Mouse (Mus musculus): ENCODE measurements around the gene St3gal4. TPM values are rescaled to one million over a fixed set of nuclear protein-coding genes. Genes with fewer than 3 reads are reported as not detected.
"Not testable (repeated sequence)": the region's sequence is repeated elsewhere in the genome, so short reads cannot be mapped to it uniquely, and the experiment has no call there.

Gene St3gal4
- polyA plus RNA-seq, 1 experiment = 11.6 TPM

- H3K27me3 ChIP-seq (ENCODE audit: control insufficient read depth, insufficient read depth, low read length) = no peaks in the 10 kb centered on the region
- TF ChIP-seq CTCF (IDR thresholded peaks at IDR 0.05; ENCODE audit: extremely low read depth, insufficient read depth, insufficient read length, insufficient replicate concordance) = no peak
- no peak for TF ChIP-seq POLR2A (IDR thresholded peaks at IDR 0.05; ENCODE audit: low read depth, low read length)
- H3K36me3 ChIP-seq (ENCODE audit: control insufficient read depth, insufficient read depth, low read length) = peaks cover 3% of the 10 kb centered on the region; the same call in 1 of the 2 replicates
- H3K4me1 ChIP-seq (ENCODE audit: control insufficient read depth, insufficient read depth, insufficient read length) = no peaks in the 10 kb centered on the region; the same call in 1 of the 2 replicates
- H3K27ac ChIP-seq (ENCODE audit: insufficient read depth, low read length) = no peak overlapping the region
- H3K4me3 ChIP-seq (ENCODE audit: extremely low read depth, insufficient read depth, insufficient read length) = no peak overlapping the region
- DNase-seq (ENCODE audit: low read depth in 1 of 2, low spot score in 2 of 2) = no peak
- 96% methylated on average over 2 of the region's 2 CpGs for WGBS
Measured at GRCm38 (mm10) chr9:35160662-35161061, 41.6 kb upstream of the St3gal4 start.

- peaks cover 3% of the 10 kb centered on the region; the same call in 1 of the 2 replicates for H3K36me3 ChIP-seq (ENCODE audit: control insufficient read depth, insufficient read depth, low read length)
- no peaks in the 10 kb centered on the region for H3K4me1 ChIP-seq (ENCODE audit: control insufficient read depth, insufficient read depth, insufficient read length)
- H3K27me3 ChIP-seq (ENCODE audit: control insufficient read depth, insufficient read depth, low read length) = no peaks in the 10 kb centered on the region
- no peak overlapping the region for H3K4me3 ChIP-seq (ENCODE audit: extremely low read depth, insufficient read depth, insufficient read length)
- 97% methylated on average over 3 of the region's 3 CpGs for WGBS
- H3K27ac ChIP-seq (ENCODE audit: insufficient read depth, low read length) = no peak overlapping the region
- TF ChIP-seq POLR2A (IDR thresholded peaks at IDR 0.05; ENCODE audit: low read depth, low read length) (no peak), CTCF (IDR thresholded peaks at IDR 0.05; ENCODE audit: extremely low read depth, insufficient read depth, insufficient read length, insufficient replicate concordance) (no peak)
- DNase-seq (ENCODE audit: low read depth in 1 of 2, low spot score in 2 of 2) = no peak
Measured at GRCm38 (mm10) chr9:35158477-35158876, 39.4 kb upstream of the St3gal4 start.

- Histone ChIP-seq H3K4me1 (ENCODE audit: control insufficient read depth, insufficient read depth, insufficient read length) (no peaks in the 10 kb centered on the region), H3K4me3 (ENCODE audit: extremely low read depth, insufficient read depth, insufficient read length) (no peak overlapping the region), H3K36me3 (ENCODE audit: control insufficient read depth, insufficient read depth, low read length) (no peaks in the 10 kb centered on the region), H3K27me3 (ENCODE audit: control insufficient read depth, insufficient read depth, low read length) (no peaks in the 10 kb centered on the region), H3K27ac (ENCODE audit: insufficient read depth, low read length) (no peak overlapping the region)
- no peak for DNase-seq (ENCODE audit: low read depth in 1 of 2, low spot score in 2 of 2)
- WGBS = 86% methylated on average over 4 of the region's 4 CpGs
- TF ChIP-seq POLR2A (IDR thresholded peaks at IDR 0.05; ENCODE audit: low read depth, low read length) (no peak), CTCF (IDR thresholded peaks at IDR 0.05; ENCODE audit: extremely low read depth, insufficient read depth, insufficient read length, insufficient replicate concordance) (no peak)
Measured at GRCm38 (mm10) chr9:35156862-35157261, 37.8 kb upstream of the St3gal4 start.

GRCm38 (mm10) chr9:35156002-35156710 lies 37.1 kb upstream of the St3gal4 start:
- H3K36me3 ChIP-seq (ENCODE audit: control insufficient read depth, insufficient read depth, low read length) = no peaks in the 10 kb centered on the region
- H3K27ac ChIP-seq (ENCODE audit: insufficient read depth, low read length) = no peak overlapping the region
- TF ChIP-seq POLR2A (IDR thresholded peaks at IDR 0.05; ENCODE audit: low read depth, low read length) = no peak
- no peak for TF ChIP-seq CTCF (IDR thresholded peaks at IDR 0.05; ENCODE audit: extremely low read depth, insufficient read depth, insufficient read length, insufficient replicate concordance)
- H3K4me1 ChIP-seq (ENCODE audit: control insufficient read depth, insufficient read depth, insufficient read length) = no peaks in the 10 kb centered on the region
- H3K27me3 ChIP-seq (ENCODE audit: control insufficient read depth, insufficient read depth, low read length) = no peaks in the 10 kb centered on the region
- WGBS = 91% methylated on average over 5 of the region's 5 CpGs
- DNase-seq (ENCODE audit: low read depth in 1 of 2, low spot score in 2 of 2) = no peak
- no peak overlapping the region for H3K4me3 ChIP-seq (ENCODE audit: extremely low read depth, insufficient read depth, insufficient read length)

GRCm38 (mm10) chr9:35152923-35153322 lies 33.9 kb upstream of the St3gal4 start:
- 87% methylated on average over 1 of the region's 1 CpGs for WGBS
- H3K4me3 ChIP-seq (ENCODE audit: extremely low read depth, insufficient read depth, insufficient read length) = no peak overlapping the region
- H3K27ac ChIP-seq (ENCODE audit: insufficient read depth, low read length) = no peak overlapping the region
- no peaks in the 10 kb centered on the region for H3K36me3 ChIP-seq (ENCODE audit: control insufficient read depth, insufficient read depth, low read length)
- DNase-seq (ENCODE audit: low read depth in 1 of 2, low spot score in 2 of 2) = no peak
- H3K27me3 ChIP-seq (ENCODE audit: control insufficient read depth, insufficient read depth, low read length) = no peaks in the 10 kb centered on the region
- TF ChIP-seq POLR2A (IDR thresholded peaks at IDR 0.05; ENCODE audit: low read depth, low read length) (no peak), CTCF (IDR thresholded peaks at IDR 0.05; ENCODE audit: extremely low read depth, insufficient read depth, insufficient read length, insufficient replicate concordance) (no peak)
- H3K4me1 ChIP-seq (ENCODE audit: control insufficient read depth, insufficient read depth, insufficient read length) = no peaks in the 10 kb centered on the region

GRCm38 (mm10) chr9:35148822-35149221 lies 29.8 kb upstream of the St3gal4 start:
- not testable (repeated sequence) for H3K4me1 ChIP-seq (ENCODE audit: control insufficient read depth, insufficient read depth, insufficient read length); H3K36me3 ChIP-seq (ENCODE audit: control insufficient read depth, insufficient read depth, low read length); H3K27me3 ChIP-seq (ENCODE audit: control insufficient read depth, insufficient read depth, low read length); H3K4me3 ChIP-seq (ENCODE audit: extremely low read depth, insufficient read depth, insufficient read length); DNase-seq (ENCODE audit: low read depth in 1 of 2, low spot score in 2 of 2); H3K27ac ChIP-seq (ENCODE audit: insufficient read depth, low read length)

GRCm38 (mm10) chr9:35147261-35147660 lies 28.2 kb upstream of the St3gal4 start:
- H3K27ac ChIP-seq (ENCODE audit: insufficient read depth, low read length); H3K4me3 ChIP-seq (ENCODE audit: extremely low read depth, insufficient read depth, insufficient read length); H3K4me1 ChIP-seq (ENCODE audit: control insufficient read depth, insufficient read depth, insufficient read length); DNase-seq (ENCODE audit: low read depth in 1 of 2, low spot score in 2 of 2); H3K27me3 ChIP-seq (ENCODE audit: control insufficient read depth, insufficient read depth, low read length); H3K36me3 ChIP-seq (ENCODE audit: control insufficient read depth, insufficient read depth, low read length): not testable (repeated sequence)
- 96% methylated on average over 14 of the region's 14 CpGs for WGBS
